Mouse (Mus musculus): ENCODE measurements around the gene Pigz. TPM values are rescaled to one million over a fixed set of nuclear protein-coding genes. Genes with fewer than 3 reads are reported as not detected.
A peak's percentile ranks its signal among the peaks of the same experiment; 100 is the strongest.

The Pigz gene
- total and polyA plus RNA-seq, 3 experiments, result 0.23 to 0.28 TPM; not detected in 1

DNA sequence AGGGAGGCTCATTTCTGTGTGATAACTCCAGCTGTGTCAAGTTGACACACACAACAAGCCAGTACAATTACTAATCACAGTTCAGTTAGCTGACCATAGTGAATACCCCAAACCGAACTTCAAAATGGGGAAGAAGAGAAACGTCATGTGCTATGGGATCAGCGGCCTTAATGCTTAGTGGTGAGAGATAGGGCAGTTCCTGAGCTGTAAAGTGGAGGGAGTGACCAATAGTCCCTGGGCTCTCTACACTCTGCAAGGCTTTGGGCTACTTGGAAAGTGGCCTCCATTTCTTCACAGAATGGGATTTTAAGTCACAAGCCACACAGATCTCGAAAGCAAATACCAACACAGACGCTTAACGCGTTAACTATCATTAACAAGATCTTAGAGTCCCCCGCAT is 13.7 kb downstream of the Pigz start:
- Histone ChIP-seq H3K27ac (ENCODE audit: control insufficient read depth, low read depth, low read length) (peak overlapping the region; percentile 32), H3K79me2 (ENCODE audit: control insufficient read depth, insufficient read depth, low read length, poor library complexity) (peaks cover 60% of the 10 kb centered on the region), H3K9ac (ENCODE audit: control insufficient read depth, low read depth, low read length, poor library complexity, severe bottlenecking) (peak overlapping the region; percentile 90), H3K36me3 (ENCODE audit: control insufficient read depth in 1 of 2, insufficient read depth in 2 of 2, low read length in 2 of 2) (peaks cover 2 to 13% of the 10 kb centered on the region in 2 experiments; a peak in 3 of 4 replicates), H3K27me3 (ENCODE audit: control insufficient read depth in 1 of 2, insufficient read depth in 2 of 2, low read length in 2 of 2) (no peaks in the 10 kb centered on the region), H3K4me1 (ENCODE audit: control insufficient read depth in 1 of 2, insufficient read depth in 2 of 2, low read length in 2 of 2) (peaks cover 4 to 9% of the 10 kb centered on the region in 2 experiments; a peak in 3 of 4 replicates), H3K4me3 (ENCODE audit: control insufficient read depth in 1 of 2, insufficient read depth in 1 of 2, low read depth in 2 of 2, low read length in 2 of 2) (peak overlapping the region; percentile 85 to 90), H3K9me3 (replicated peaks; ENCODE audit: insufficient read depth, low read length) (no peaks in the 10 kb centered on the region)
- DNase-seq (ENCODE audit: low read depth, low spot score), result peak; percentile 67
- 0 out of 2 replicates have a peak, but pooled peaks have one; percentile 15 for TF ChIP-seq TBP (IDR thresholded peaks at IDR 0.05; ENCODE audit: low read depth, low read length)
- TF ChIP-seq TAL1 (IDR thresholded peaks at IDR 0.05; ENCODE audit: low read length), result no peak
- no peak for TF ChIP-seq USF2 (IDR thresholded peaks at IDR 0.05; ENCODE audit: borderline replicate concordance in 1 of 2, insufficient read depth in 1 of 2, low read depth in 1 of 2, low read length in 2 of 2)
- TF ChIP-seq RAD21 (IDR thresholded peaks at IDR 0.05; ENCODE audit: low read depth, low read length), result no peak
- 0 out of 2 replicates have a peak, but pooled peaks have one; percentile 7 for TF ChIP-seq ETS1 (IDR thresholded peaks at IDR 0.05; ENCODE audit: low read depth, low read length)
- TF ChIP-seq BHLHE40 (IDR thresholded peaks at IDR 0.05; ENCODE audit: borderline replicate concordance, low read depth, low read length), result no peak
- TF ChIP-seq JUND (IDR thresholded peaks at IDR 0.05; ENCODE audit: low read depth, low read length), result 0 out of 2 replicates have a peak, but pooled peaks have one; percentile 13
- TF ChIP-seq ZC3H11A (IDR thresholded peaks at IDR 0.05; ENCODE audit: low read depth, low read length), result no peak
- TF ChIP-seq E2F4 (IDR thresholded peaks at IDR 0.05; ENCODE audit: borderline replicate concordance, low read depth, low read length), result no peak
- TF ChIP-seq EP300 (IDR thresholded peaks at IDR 0.05; ENCODE audit: low read depth in 1 of 2, low read length in 2 of 2), result peak in 1 of 2 experiments; percentile 21; a peak in 1 of 4 replicates
- TF ChIP-seq NRF1 (IDR thresholded peaks at IDR 0.05; ENCODE audit: insufficient read depth, low read depth, low read length, poor library complexity, severe bottlenecking), result no peak
- 0 out of 2 replicates have a peak, but pooled peaks have one; percentile 47 for TF ChIP-seq CHD1 (IDR thresholded peaks at IDR 0.05; ENCODE audit: low read depth, low read length)
- TF ChIP-seq USF1 (IDR thresholded peaks at IDR 0.05; ENCODE audit: low read depth, low read length), result 0 out of 2 replicates have a peak, but pooled peaks have one; percentile 5

DNA sequence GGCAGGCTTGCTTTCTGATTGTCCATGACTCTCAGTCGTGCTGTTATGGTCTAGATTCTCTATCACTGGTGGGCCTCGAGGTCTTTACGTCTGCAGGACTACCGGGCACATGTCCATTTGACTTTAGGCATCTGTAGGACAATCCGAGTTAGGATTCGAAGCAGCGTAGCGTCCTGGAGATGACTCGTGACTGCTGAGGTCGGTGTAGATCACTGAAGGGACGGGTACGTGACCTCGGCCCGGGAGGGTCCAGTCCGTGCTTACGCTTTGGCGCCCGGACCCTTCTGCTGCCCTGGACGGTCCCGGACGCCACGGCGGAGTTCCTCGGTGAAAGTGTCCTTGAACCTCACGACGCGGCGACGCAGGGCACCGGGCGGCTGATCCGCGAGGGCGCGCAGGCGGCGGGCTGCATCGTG is 14.3 kb downstream of the Pigz start:
- Histone ChIP-seq H3K36me3 (ENCODE audit: control insufficient read depth in 1 of 2, insufficient read depth in 2 of 2, low read length in 2 of 2) (peaks cover 2 to 13% of the 10 kb centered on the region in 2 experiments; a peak in 3 of 4 replicates), H3K4me3 (ENCODE audit: control insufficient read depth in 1 of 2, insufficient read depth in 1 of 2, low read depth in 2 of 2, low read length in 2 of 2) (peak overlapping the region; percentile 85 to 90), H3K9ac (ENCODE audit: control insufficient read depth, low read depth, low read length, poor library complexity, severe bottlenecking) (peak overlapping the region; percentile 90), H3K27ac (ENCODE audit: control insufficient read depth, low read depth, low read length) (peak overlapping the region; percentile 32), H3K27me3 (ENCODE audit: control insufficient read depth in 1 of 2, insufficient read depth in 2 of 2, low read length in 2 of 2) (no peaks in the 10 kb centered on the region), H3K4me1 (ENCODE audit: control insufficient read depth in 1 of 2, insufficient read depth in 2 of 2, low read length in 2 of 2) (peaks cover 4 to 9% of the 10 kb centered on the region in 2 experiments; a peak in 3 of 4 replicates), H3K9me3 (replicated peaks; ENCODE audit: insufficient read depth, low read length) (no peaks in the 10 kb centered on the region), H3K79me2 (ENCODE audit: control insufficient read depth, insufficient read depth, low read length, poor library complexity) (peaks cover 63% of the 10 kb centered on the region)
- TF ChIP-seq E2F4 (IDR thresholded peaks at IDR 0.05; ENCODE audit: borderline replicate concordance, low read depth, low read length), result no peak
- TF ChIP-seq CHD1 (IDR thresholded peaks at IDR 0.05; ENCODE audit: low read depth, low read length), result no peak
- no peak for TF ChIP-seq USF1 (IDR thresholded peaks at IDR 0.05; ENCODE audit: low read depth, low read length)
- no peak for TF ChIP-seq JUND (IDR thresholded peaks at IDR 0.05; ENCODE audit: low read depth, low read length)
- TF ChIP-seq POLR2AphosphoS5 (IDR thresholded peaks at IDR 0.05; ENCODE audit: borderline replicate concordance, low read depth, low read length), result no peak
- no peak for TF ChIP-seq ETS1 (IDR thresholded peaks at IDR 0.05; ENCODE audit: low read depth, low read length)
- TF ChIP-seq MAFK (IDR thresholded peaks at IDR 0.05; ENCODE audit: borderline replicate concordance, low read depth, low read length), result no peak
- TF ChIP-seq EP300 (IDR thresholded peaks at IDR 0.05; ENCODE audit: low read depth in 1 of 2, low read length in 2 of 2), result no peak
- no peak for TF ChIP-seq BHLHE40 (IDR thresholded peaks at IDR 0.05; ENCODE audit: borderline replicate concordance, low read depth, low read length)
- TF ChIP-seq RCOR1 (IDR thresholded peaks at IDR 0.05; ENCODE audit: low read depth, low read length), result no peak
- TF ChIP-seq UBTF (IDR thresholded peaks at IDR 0.05; ENCODE audit: borderline replicate concordance, insufficient read depth, low read depth, low read length), result no peak
- TF ChIP-seq GATA1 (IDR thresholded peaks at IDR 0.05; ENCODE audit: low read depth, low read length), result no peak
- no peak for TF ChIP-seq MYC (IDR thresholded peaks at IDR 0.05; ENCODE audit: low read depth, low read length)
- TF ChIP-seq ZC3H11A (IDR thresholded peaks at IDR 0.05; ENCODE audit: low read depth, low read length), result no peak
- TF ChIP-seq CTCF (IDR thresholded peaks at IDR 0.05 in 2 of 3, conservative IDR thresholded peaks at IDR 0.05 in 1 of 3; ENCODE audit: control insufficient read depth in 1 of 3, insufficient read depth in 1 of 3, low read depth in 2 of 3, low read length in 3 of 3, poor library complexity in 1 of 3, severe bottlenecking in 1 of 3), result no peak
- no peak for TF ChIP-seq ZKSCAN1 (IDR thresholded peaks at IDR 0.05; ENCODE audit: low read depth, low read length)
- TF ChIP-seq USF2 (IDR thresholded peaks at IDR 0.05; ENCODE audit: borderline replicate concordance in 1 of 2, insufficient read depth in 1 of 2, low read depth in 1 of 2, low read length in 2 of 2), result no peak
- no peak for TF ChIP-seq TCF12 (IDR thresholded peaks at IDR 0.05; ENCODE audit: low read depth, low read length)
- peak; percentile 58 for DNase-seq (ENCODE audit: low read depth, low spot score)

Measured in MEL (cell line).